Mouse (Mus musculus) erythroblast, embryonic 14.5 days (primary cell): Measurements from ENCODE around the gene Ripk1. TPM values are rescaled to one million over a fixed set of nuclear protein-coding genes. Genes with fewer than 3 reads are reported as not detected.

Source experiments
- H3K27me3 ChIP-seq: 2 replicates; pipeline ENCODE4 v1.6.1; 2012; ENCODE audit warnings: inconsistent platforms; ENCODE audit not compliant: control insufficient read depth
- H3K36me3 ChIP-seq: 2 replicates; pipeline ENCODE4 v1.6.1; 2012; ENCODE audit warnings: mild to moderate bottlenecking, inconsistent platforms; ENCODE audit not compliant: control insufficient read depth
- H3K4me1 ChIP-seq: 2 replicates; pipeline ENCODE4 v1.6.1; 2012; ENCODE audit warnings: inconsistent platforms; ENCODE audit not compliant: control insufficient read depth
- H3K4me3 ChIP-seq: replicated peaks from 2 replicates; pipeline ENCODE3; 2012; ENCODE audit warnings: moderate library complexity, mild to moderate bottlenecking, inconsistent platforms
- H3K9me3 ChIP-seq: 2 replicates; pipeline ENCODE4 v1.6.1; 2012; ENCODE audit warnings: low read length, inconsistent platforms, mixed read lengths; ENCODE audit not compliant: control insufficient read depth
- GATA1 ChIP-seq: IDR thresholded peaks from 2 replicates; pipeline ENCODE4 v1.6.1; 2012; ENCODE audit warnings: low read length, inconsistent platforms, mixed read lengths
- TAL1 ChIP-seq: IDR thresholded peaks from 3 replicates; pipeline ENCODE4 v1.6.1; 2012; ENCODE audit warnings: low read length, inconsistent platforms, mixed read lengths
- polyA plus RNA-seq: library from polyadenylated mRNA; stranded (reverse); fragments of >175 nt; gene quantifications from 2 replicates; pipeline ENCODE4 v1.2.3, GENCODE M21; 2012

The Ripk1 gene
- polyA plus RNA-seq, 1 experiment: 0.29 TPM

DNA sequence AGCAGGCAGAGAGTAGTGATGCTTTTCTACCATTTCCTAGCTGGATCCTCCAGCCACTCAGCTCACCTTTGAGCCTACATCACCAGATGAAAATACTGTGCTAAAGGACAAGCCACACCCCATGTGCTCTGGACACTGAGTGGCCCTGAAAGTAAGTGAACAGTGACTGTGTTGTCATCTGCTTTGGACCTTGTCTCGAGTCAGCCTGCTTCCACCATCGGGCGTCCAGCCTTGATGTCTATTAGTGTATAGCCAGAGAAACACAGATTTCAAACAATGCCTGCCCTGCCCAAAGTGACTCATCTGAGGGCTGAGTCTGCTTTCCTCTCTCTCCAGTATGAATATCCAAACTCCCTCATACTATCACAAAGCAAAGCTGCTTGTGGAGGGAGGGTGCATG lies 77.6 kb downstream of the Ripk1 start:
- Histone ChIP-seq H3K4me3 (no peak overlapping the region), H3K9me3 (no peaks in the 10 kb centered on the region), H3K27me3 (peaks cover 14% of the 10 kb centered on the region), H3K36me3 (peaks cover 18% of the 10 kb centered on the region), H3K4me1 (peaks cover 22% of the 10 kb centered on the region)
- TF ChIP-seq TAL1 (no peak), GATA1 (no peak)

DNA sequence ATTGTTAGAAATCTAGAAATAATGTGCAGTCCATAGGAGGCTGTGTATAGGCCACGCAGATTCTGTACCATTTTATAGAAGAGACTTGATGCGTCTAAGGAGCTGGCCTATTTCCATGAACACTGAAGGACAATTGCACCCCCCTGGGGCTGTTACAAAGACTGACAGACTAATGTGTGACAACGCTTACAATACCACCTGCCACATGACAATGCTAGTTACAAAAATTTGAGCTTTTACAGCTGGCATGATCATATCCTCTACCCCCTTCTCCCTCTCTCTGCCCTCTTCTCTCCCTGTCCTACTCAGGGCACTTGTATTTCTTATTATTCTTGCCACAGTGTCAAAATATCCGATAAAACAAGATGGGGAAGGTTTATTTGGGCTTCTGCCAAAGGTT lies 79.8 kb downstream of the Ripk1 start:
- no peaks in the 10 kb centered on the region for H3K36me3 ChIP-seq
- no peak for TF ChIP-seq GATA1
- no peak for TF ChIP-seq TAL1
- no peak overlapping the region for H3K4me3 ChIP-seq
- no peaks in the 10 kb centered on the region for H3K9me3 ChIP-seq
- H3K27me3 ChIP-seq: peaks cover 14% of the 10 kb centered on the region
- peaks cover 16% of the 10 kb centered on the region for H3K4me1 ChIP-seq

DNA sequence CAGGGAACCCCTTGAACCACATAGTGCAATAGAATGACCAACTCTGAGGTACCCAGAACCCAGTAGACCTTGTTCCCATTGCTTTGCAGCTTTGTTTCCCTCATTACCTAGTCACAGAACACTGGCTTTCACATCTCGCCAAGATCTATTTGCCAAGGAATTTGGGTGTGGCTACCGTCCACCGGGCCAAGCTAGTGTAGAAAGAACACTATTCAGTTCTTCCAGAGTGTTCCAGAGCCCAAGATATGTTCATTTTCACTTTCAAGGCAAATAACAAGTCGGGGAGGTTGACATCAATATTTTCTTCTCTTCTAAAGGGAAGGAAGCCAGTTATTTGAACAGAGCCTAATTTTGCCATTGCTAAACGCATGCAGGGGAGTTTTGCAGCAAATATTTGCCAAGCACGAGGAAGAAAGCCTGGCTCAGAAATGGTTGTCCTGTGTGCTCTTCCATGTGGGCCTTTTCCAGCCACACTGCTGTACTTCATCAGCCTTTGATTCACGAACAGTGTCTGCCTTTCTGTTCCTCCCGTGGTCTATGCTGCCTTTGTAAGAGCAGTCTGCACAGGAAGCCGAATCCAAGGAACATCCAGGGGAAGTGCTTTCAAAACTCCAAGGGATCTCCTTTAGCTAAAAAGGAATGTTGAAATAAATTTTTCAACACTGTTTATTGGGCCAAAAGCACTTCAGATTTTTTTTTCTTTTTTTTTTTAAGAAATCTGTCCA lies 82.0 kb downstream of the Ripk1 start:
- no peak overlapping the region for H3K4me3 ChIP-seq
- peaks cover 6% of the 10 kb centered on the region; the same call in 1 of the 2 replicates for H3K27me3 ChIP-seq
- no peaks in the 10 kb centered on the region for H3K36me3 ChIP-seq
- H3K9me3 ChIP-seq: no peaks in the 10 kb centered on the region
- TF ChIP-seq GATA1: no peak
- TF ChIP-seq TAL1: no peak
- H3K4me1 ChIP-seq: no peaks in the 10 kb centered on the region

Other genes starting within 250 kb of the Ripk1 start
- gene Serpinb6e, start 159.0 kb upstream of the Ripk1 start, polyA plus RNA-seq: not detected in 2 replicates
- not detected in 2 replicates for gene Serpinb6c, start 96.7 kb upstream of the Ripk1 start, polyA plus RNA-seq
- 0.08 TPM in 1 of 2 replicates, not detected in the other for gene Nqo2, start 37.7 kb upstream of the Ripk1 start, polyA plus RNA-seq
- gene Serpinb6a, start 431 bp downstream of the Ripk1 start, polyA plus RNA-seq: 0.44 and 0.81 TPM in 2 replicates
- gene Bphl, start 35.2 kb downstream of the Ripk1 start, polyA plus RNA-seq: 0.17 and 0.67 TPM in 2 replicates
- 6.1 and 9.8 TPM in 2 replicates for gene Tubb2a, start 75.6 kb downstream of the Ripk1 start, polyA plus RNA-seq
- gene Tubb2b, start 128.1 kb downstream of the Ripk1 start, polyA plus RNA-seq: 0.06 and 0.14 TPM in 2 replicates
- gene Psmg4, start 160.6 kb downstream of the Ripk1 start, polyA plus RNA-seq: 3.3 and 3.9 TPM in 2 replicates